Mouse (Mus musculus) midbrain, embryonic 13.5 days (tissue): Measurements from ENCODE around the gene Zfp385c. TPM values are rescaled to one million over a fixed set of nuclear protein-coding genes. Genes with fewer than 3 reads are reported as not detected.

Experiments
- ATAC-seq: fragments of 200-750 bp; cut with Nextera tagmentation; 2 replicates; pipeline ENCODE4 v1.8.0; 2017; ENCODE audit warnings: mild to moderate bottlenecking, moderate TSS enrichment, moderate library complexity
- H3K27ac ChIP-seq: fragments of 300-500 bp; sonication (generic); 2 replicates; pipeline ENCODE4 v1.5.1; 2015; ENCODE audit warnings: inconsistent platforms, mild to moderate bottlenecking, moderate library complexity
- H3K27me3 ChIP-seq: fragments of 300-500 bp; sonication (generic); 2 replicates; pipeline ENCODE4 v1.6.1; 2015; ENCODE audit warnings: mild to moderate bottlenecking, inconsistent platforms
- H3K36me3 ChIP-seq: fragments of 300-500 bp; sonication (generic); 2 replicates; pipeline ENCODE4 v1.6.1; 2015; ENCODE audit warnings: mild to moderate bottlenecking, inconsistent platforms
- H3K4me1 ChIP-seq: fragments of 300-500 bp; sonication (generic); replicated peaks from 2 replicates; pipeline ENCODE4 v1.6.1; 2015; ENCODE audit warnings: inconsistent platforms
- H3K4me2 ChIP-seq: fragments of 300-500 bp; sonication (generic); replicated peaks from 2 replicates; pipeline ENCODE4 v1.6.1; 2015; ENCODE audit warnings: moderate library complexity, mild to moderate bottlenecking, inconsistent platforms
- H3K4me3 ChIP-seq: fragments of 300-500 bp; sonication (generic); replicated peaks from 2 replicates; pipeline ENCODE4 v1.5.1; 2015; ENCODE audit warnings: mild to moderate bottlenecking, inconsistent platforms
- H3K9ac ChIP-seq: fragments of 300-500 bp; sonication (generic); replicated peaks from 2 replicates; pipeline ENCODE4 v1.6.1; 2015; ENCODE audit warnings: mild to moderate bottlenecking, inconsistent platforms
- H3K9me3 ChIP-seq: fragments of 300-500 bp; sonication (generic); 2 replicates; pipeline ENCODE4 v1.6.1; 2016; ENCODE audit warnings: mild to moderate bottlenecking, inconsistent platforms
- WGBS: fragments of 180-500 bp; shearing (Covaris S2); methylation state at CpG from one replicate; pipeline ENCODE4 v1.1.7; 2015; 5-methylcytosine and 5-hydroxymethylcytosine counted together
- polyA plus RNA-seq: library from polyadenylated mRNA; unstranded; fragments of >200 nt; fragmentation: Nextera tagmentation; extraction: Ambion mirVana; gene quantifications from 2 replicates; pipeline ENCODE4 v1.2.1, GENCODE M21; 2015

Gene Zfp385c
- polyA plus RNA-seq, 1 experiment from 2014 or later, result 0.70 TPM

DNA sequence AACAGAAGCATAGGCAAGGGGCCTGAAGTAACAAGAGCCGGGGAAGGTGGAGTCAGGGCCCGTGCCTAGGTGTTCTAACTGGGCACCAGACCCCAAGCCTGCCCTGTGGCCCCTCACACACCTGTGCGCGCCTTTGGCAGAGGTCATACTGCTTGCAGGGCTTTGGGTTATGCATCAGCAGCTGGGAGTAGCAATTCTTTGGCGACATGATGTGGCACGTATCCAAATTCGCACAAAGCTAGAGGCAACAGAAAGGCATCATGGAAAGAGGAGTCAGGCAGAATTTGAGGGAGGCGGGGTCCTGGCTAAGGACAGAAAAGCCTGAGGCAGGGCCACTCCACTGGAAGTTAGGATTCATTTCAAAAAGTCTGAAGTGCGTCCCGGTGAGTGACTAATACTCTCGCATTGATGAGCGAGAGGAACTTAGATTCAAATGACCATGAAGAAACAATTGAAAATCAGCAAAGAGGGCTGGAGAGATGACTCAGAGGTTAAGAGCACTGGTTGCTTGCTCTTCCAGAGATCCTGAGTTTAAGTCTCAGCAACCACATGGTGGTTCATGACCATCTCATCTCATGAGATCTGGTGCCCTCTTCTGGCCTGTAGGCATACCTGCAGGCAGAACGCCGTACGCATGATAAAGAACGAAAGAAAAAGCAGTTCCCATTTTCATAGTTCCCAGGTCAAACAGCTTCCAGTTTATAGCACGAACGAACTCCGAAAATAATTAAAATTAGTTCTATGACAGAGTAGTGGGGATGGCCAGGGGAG lies 10.0 kb upstream of the Zfp385c start:
- no peak overlapping the region for H3K4me3 ChIP-seq
- no peak overlapping the region for H3K4me2 ChIP-seq
- peaks cover 14% of the 10 kb centered on the region; the same call in 1 of the 2 replicates for H3K27me3 ChIP-seq
- H3K4me1 ChIP-seq, result peaks cover 5% of the 10 kb centered on the region
- H3K9ac ChIP-seq, result no peak overlapping the region
- H3K27ac ChIP-seq, result no peak overlapping the region
- WGBS, result 42% methylated on average over 19 of the region's 19 CpGs
- peak; percentile 46; the same call in 1 of the 2 replicates for ATAC-seq
- peaks cover 31% of the 10 kb centered on the region for H3K36me3 ChIP-seq
- no peaks in the 10 kb centered on the region for H3K9me3 ChIP-seq

DNA sequence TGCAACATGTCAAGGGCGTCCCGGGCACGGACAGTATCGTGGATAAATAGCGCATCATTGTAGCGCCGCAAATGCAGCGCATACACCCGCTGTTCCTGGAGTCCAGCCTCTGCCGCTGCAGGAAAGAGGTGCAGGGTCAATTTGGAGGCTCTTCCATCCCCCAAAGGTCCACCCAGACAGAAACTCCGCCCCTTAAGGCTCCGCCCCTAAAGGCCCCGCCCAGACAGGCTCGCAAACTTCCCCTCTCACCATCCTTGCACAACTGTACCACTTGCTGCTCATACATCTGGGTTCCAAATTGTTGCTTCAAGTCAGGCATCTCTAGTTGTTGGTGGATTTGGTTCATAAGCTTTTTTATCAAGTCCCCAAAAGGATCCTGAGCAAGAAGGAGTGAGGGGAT lies 9.0 kb upstream of the Zfp385c start:
- H3K27me3 ChIP-seq, result peaks cover 14% of the 10 kb centered on the region; the same call in 1 of the 2 replicates
- no peaks in the 10 kb centered on the region for H3K9me3 ChIP-seq
- H3K36me3 ChIP-seq, result peaks cover 21% of the 10 kb centered on the region
- peaks cover 5% of the 10 kb centered on the region for H3K4me1 ChIP-seq
- no peak overlapping the region for H3K27ac ChIP-seq
- H3K4me3 ChIP-seq, result peak overlapping the region; percentile 19; the same call in 1 of the 2 replicates
- peak overlapping the region; percentile 41 for H3K4me2 ChIP-seq
- no peak for ATAC-seq
- 4% methylated on average over 14 of the region's 14 CpGs for WGBS
- H3K9ac ChIP-seq, result peak overlapping the region; percentile 52; the same call in 1 of the 2 replicates

- H3K4me2 ChIP-seq, result no peak overlapping the region
- no peak overlapping the region for H3K4me3 ChIP-seq
Observed at GRCm38 (mm10) chr11:100700710-100701109, 8.5 kb upstream of the Zfp385c start.

DNA sequence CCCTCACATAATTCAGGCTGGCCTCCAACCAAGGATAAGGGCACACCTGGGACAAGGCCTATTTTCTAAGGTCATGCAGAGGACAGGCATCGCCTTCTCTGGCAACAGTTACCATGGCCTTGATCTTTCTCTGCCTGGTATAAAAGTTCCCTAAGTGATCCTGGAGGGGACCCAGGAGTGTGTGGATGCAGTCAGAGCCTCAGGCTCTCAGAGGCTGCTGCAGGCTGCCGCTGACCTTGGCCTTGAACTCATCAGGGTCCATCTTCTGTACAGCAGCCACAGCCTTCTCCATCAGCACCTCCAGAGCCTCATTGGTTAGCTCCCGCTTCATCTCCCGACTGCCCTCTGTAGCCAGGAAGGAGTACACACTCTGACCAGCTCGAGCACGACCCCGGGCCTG lies 5.7 kb upstream of the Zfp385c start:
- H3K36me3 ChIP-seq, result no peaks in the 10 kb centered on the region
- H3K4me1 ChIP-seq, result peaks cover 8% of the 10 kb centered on the region
- no peak for ATAC-seq
- 72% methylated on average over 7 of the region's 7 CpGs for WGBS
- H3K27ac ChIP-seq, result no peak overlapping the region
- no peak overlapping the region; the same call in 1 of the 2 replicates for H3K9ac ChIP-seq
- H3K27me3 ChIP-seq, result peaks cover 17% of the 10 kb centered on the region; the same call in 1 of the 2 replicates
- H3K4me2 ChIP-seq, result no peak overlapping the region
- H3K9me3 ChIP-seq, result no peaks in the 10 kb centered on the region
- H3K4me3 ChIP-seq, result no peak overlapping the region

More at GRCm38 (mm10) chr11:100700710-100701109, 8.5 kb upstream of the Zfp385c start:
- Histone ChIP-seq H3K4me1 (peaks cover 5% of the 10 kb centered on the region), H3K9ac (no peak overlapping the region), H3K36me3 (peaks cover 15% of the 10 kb centered on the region), H3K9me3 (no peaks in the 10 kb centered on the region), H3K27ac (no peak overlapping the region), H3K27me3 (peaks cover 14% of the 10 kb centered on the region; the same call in 1 of the 2 replicates)
- no peak for ATAC-seq
- WGBS, result 78% methylated on average over 3 of the region's 3 CpGs

GRCm38 (mm10) chr11:100694926-100695325 lies 2.7 kb upstream of the Zfp385c start:
- H3K9ac ChIP-seq, result no peak overlapping the region
- no peaks in the 10 kb centered on the region for H3K36me3 ChIP-seq
- H3K4me3 ChIP-seq, result no peak overlapping the region
- peaks cover 14% of the 10 kb centered on the region for H3K4me1 ChIP-seq
- no peak overlapping the region for H3K4me2 ChIP-seq
- H3K27me3 ChIP-seq, result peaks cover 31% of the 10 kb centered on the region
- H3K9me3 ChIP-seq, result no peaks in the 10 kb centered on the region
- no peak overlapping the region for H3K27ac ChIP-seq
- peak; percentile 60; the same call in 1 of the 2 replicates for ATAC-seq
- WGBS, result 38% methylated on average over 5 of the region's 5 CpGs

GRCm38 (mm10) chr11:100693154-100693553 lies 899 bp upstream of the Zfp385c start:
- no peak overlapping the region for H3K4me2 ChIP-seq
- no peaks in the 10 kb centered on the region for H3K36me3 ChIP-seq
- H3K4me3 ChIP-seq, result no peak overlapping the region
- H3K9me3 ChIP-seq, result no peaks in the 10 kb centered on the region
- H3K9ac ChIP-seq, result no peak overlapping the region
- H3K4me1 ChIP-seq, result peaks cover 14% of the 10 kb centered on the region
- 24% methylated on average over 5 of the region's 5 CpGs for WGBS
- H3K27me3 ChIP-seq, result peaks cover 33% of the 10 kb centered on the region
- ATAC-seq, result no peak
- H3K27ac ChIP-seq, result no peak overlapping the region

DNA sequence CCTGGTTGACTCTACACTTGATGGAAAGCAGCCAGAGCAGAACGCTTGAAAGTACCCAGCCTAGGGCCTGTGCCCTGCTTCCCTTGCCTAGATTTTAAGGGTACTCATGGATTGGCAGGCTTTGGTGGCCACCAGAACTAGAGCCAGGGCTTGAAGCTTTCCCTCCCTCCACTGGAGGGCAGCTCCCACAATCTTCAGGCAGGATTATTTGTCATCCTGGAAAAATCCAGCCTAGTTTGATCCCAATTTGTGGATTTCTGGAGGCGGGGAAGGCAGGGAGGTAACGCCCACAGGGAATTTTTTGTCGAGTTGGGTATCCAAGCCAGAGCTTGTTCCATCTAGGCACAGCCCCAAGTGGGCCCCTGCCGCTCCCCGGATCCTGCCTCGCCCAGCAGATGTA lies 1.9 kb downstream of the Zfp385c start:
- 78% methylated on average over 7 of the region's 7 CpGs for WGBS
- Histone ChIP-seq H3K4me3 (no peak overlapping the region), H3K27me3 (peaks cover 33% of the 10 kb centered on the region), H3K9me3 (no peaks in the 10 kb centered on the region), H3K36me3 (no peaks in the 10 kb centered on the region), H3K9ac (no peak overlapping the region), H3K4me1 (peaks cover 14% of the 10 kb centered on the region), H3K27ac (no peak overlapping the region), H3K4me2 (no peak overlapping the region)
- no peak for ATAC-seq

DNA sequence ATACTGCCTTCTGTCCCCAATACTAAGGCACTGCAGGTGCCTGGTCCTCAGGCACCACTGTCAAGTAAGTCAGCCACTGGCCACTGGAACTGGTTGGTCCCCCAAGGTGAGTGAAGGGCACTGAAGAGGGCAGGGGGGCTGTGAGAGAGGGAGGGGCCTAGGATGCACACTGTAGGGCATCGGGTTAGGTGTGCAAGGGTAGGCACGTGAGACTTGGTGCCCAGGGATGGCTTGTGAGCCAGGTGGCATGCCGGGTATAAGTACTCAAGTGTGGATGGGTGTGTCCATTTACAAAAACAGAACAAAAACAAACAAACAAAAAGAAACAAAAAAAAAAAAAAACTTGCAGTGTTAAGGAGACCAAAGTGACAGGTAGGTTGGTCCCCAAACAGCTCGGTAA lies 3.8 kb downstream of the Zfp385c start:
- H3K4me1 ChIP-seq, result peaks cover 14% of the 10 kb centered on the region
- H3K4me3 ChIP-seq, result no peak overlapping the region
- peaks cover 29% of the 10 kb centered on the region for H3K27me3 ChIP-seq
- no peak for ATAC-seq
- H3K4me2 ChIP-seq, result no peak overlapping the region
- no peaks in the 10 kb centered on the region for H3K9me3 ChIP-seq
- H3K27ac ChIP-seq, result no peak overlapping the region
- no peak overlapping the region for H3K9ac ChIP-seq
- no peaks in the 10 kb centered on the region for H3K36me3 ChIP-seq
- 86% methylated on average over 4 of the region's 4 CpGs for WGBS

DNA sequence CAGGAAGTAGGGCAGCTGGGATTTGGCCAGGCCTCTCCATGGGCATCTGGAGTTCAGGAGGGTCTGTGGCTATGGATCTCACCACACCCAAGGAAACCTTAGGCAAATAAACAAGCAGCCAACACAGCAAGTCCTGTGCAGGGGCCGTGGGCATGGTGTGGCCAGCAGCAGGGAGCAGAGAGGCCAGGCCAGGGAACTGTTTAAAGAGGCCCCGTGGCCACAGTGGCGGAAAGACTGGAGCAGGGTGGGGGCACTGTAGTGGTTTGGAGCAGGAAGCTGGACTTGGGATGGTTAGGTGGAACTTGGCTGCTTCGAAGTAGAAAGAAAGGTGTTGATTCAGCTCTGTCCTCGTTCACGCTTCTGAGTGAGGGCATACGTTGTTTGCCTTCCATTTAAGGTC lies 5.0 kb downstream of the Zfp385c start:
- Histone ChIP-seq H3K36me3 (no peaks in the 10 kb centered on the region), H3K27me3 (peaks cover 22% of the 10 kb centered on the region), H3K4me1 (peaks cover 4% of the 10 kb centered on the region), H3K4me3 (no peak overlapping the region), H3K9me3 (no peaks in the 10 kb centered on the region), H3K9ac (no peak overlapping the region), H3K27ac (no peak overlapping the region), H3K4me2 (no peak overlapping the region)
- 84% methylated on average over 7 of the region's 7 CpGs for WGBS
- ATAC-seq, result no peak

DNA sequence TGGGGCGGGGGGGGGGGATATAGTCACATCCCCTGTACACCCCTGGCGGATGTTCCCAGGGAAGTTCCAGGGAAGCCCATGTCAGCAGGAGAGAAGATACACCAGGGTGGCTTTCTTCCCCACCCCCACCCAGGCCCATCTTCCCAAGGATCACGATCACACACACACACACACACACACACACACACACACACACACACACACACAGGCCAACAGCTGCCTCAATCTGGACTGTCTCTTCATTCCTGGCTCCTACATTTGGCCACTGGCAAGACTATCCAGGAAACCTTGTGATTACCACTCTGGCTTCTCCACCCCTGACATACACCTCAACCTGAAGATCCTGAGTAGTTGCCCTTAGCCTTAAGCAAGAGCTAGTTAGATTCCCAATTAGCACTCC lies 6.9 kb downstream of the Zfp385c start:
- Histone ChIP-seq H3K4me3 (no peak overlapping the region), H3K27ac (no peak overlapping the region), H3K4me1 (no peaks in the 10 kb centered on the region), H3K36me3 (no peaks in the 10 kb centered on the region), H3K9me3 (no peaks in the 10 kb centered on the region), H3K4me2 (no peak overlapping the region), H3K27me3 (peaks cover 5% of the 10 kb centered on the region; the same call in 1 of the 2 replicates), H3K9ac (no peak overlapping the region)
- WGBS, result 82% methylated on average over 2 of the region's 3 CpGs
- no peak for ATAC-seq

- Histone ChIP-seq H3K4me1 (no peaks in the 10 kb centered on the region), H3K27me3 (no peaks in the 10 kb centered on the region), H3K4me3 (no peak overlapping the region), H3K4me2 (no peak overlapping the region), H3K9ac (no peak overlapping the region), H3K9me3 (no peaks in the 10 kb centered on the region), H3K36me3 (no peaks in the 10 kb centered on the region), H3K27ac (no peak overlapping the region)
- no peak for ATAC-seq
- WGBS, result 88% methylated on average over 2 of the region's 2 CpGs
Observed at GRCm38 (mm10) chr11:100684084-100684483, 8.2 kb downstream of the Zfp385c start.

- H3K4me1 ChIP-seq, result 0 out of 2 replicates have a peak, but pooled peaks cover 6% of the 10 kb centered on the region
- no peak overlapping the region for H3K4me2 ChIP-seq
- H3K9ac ChIP-seq, result no peak overlapping the region
- 74% methylated on average over 5 of the region's 5 CpGs for WGBS
- H3K27ac ChIP-seq, result no peak overlapping the region
- no peak for ATAC-seq
- no peaks in the 10 kb centered on the region for H3K9me3 ChIP-seq
- H3K4me3 ChIP-seq, result no peak overlapping the region
- H3K36me3 ChIP-seq, result no peaks in the 10 kb centered on the region
- no peaks in the 10 kb centered on the region for H3K27me3 ChIP-seq
Observed at GRCm38 (mm10) chr11:100682526-100682925, 9.7 kb downstream of the Zfp385c start.
